ENCODE assay signal across 8 mouse cellular contexts in genomic region chr8:11636324-11637057, GRCm38 (mm10). TPM values are rescaled to one million over a fixed set of nuclear protein-coding genes. Genes with fewer than 3 reads are reported as not detected.
DNase-seq lines count a peak whose midpoint lies in the region; ATAC-seq and TF ChIP-seq lines count a peak whose summit lies in the region.

No protein-coding gene starts in this region.

- DNase-seq in A20 (ENCODE audit: low read depth, low spot score): peak; percentile 94
- DNase-seq in heart, adult 9 months (ENCODE audit: low spot score in 2 of 2): peak; percentile 81 to 86
- peak; percentile 94 for DNase-seq in kidney, adult 9 months
- DNase-seq in spleen, adult 18-20 months: peak; percentile 51 to 58

- no peaks in the 10 kb centered on the region for H3K27me3 ChIP-seq in embryonic facial prominence, embryonic 15.5 days
- H3K27me3 ChIP-seq in limb, embryonic 13.5 days: no peaks in the 10 kb centered on the region
- H3K27me3 ChIP-seq in midbrain, embryonic 15.5 days (replicated peaks): no peaks in the 10 kb centered on the region

- peak overlapping the region; percentile 95 for H3K27ac ChIP-seq in bone marrow, adult 2 months (ENCODE audit: control insufficient read depth, insufficient read depth, low read depth, low read length, poor library complexity)
- H3K27ac ChIP-seq in embryonic facial prominence, embryonic 15.5 days (replicated peaks): peak overlapping the region; percentile 99
- peak overlapping the region; percentile 99 for H3K27ac ChIP-seq in limb, embryonic 13.5 days
- H3K27ac ChIP-seq in midbrain, embryonic 15.5 days: peak overlapping the region; percentile 98

- peak; percentile 68 for ATAC-seq in embryonic facial prominence, embryonic 15.5 days (ENCODE audit: insufficient number of reproducible peaks, low FRiP score, low TSS enrichment, low read depth)
- ATAC-seq in limb, embryonic 13.5 days (ENCODE audit: low FRiP score, low read depth): peak; percentile 66
- ATAC-seq in midbrain, embryonic 15.5 days (replicated peaks): peak; percentile 30

- H3K9ac ChIP-seq in embryonic facial prominence, embryonic 15.5 days: no peak overlapping the region
- H3K9ac ChIP-seq in limb, embryonic 13.5 days: peak overlapping the region; percentile 31; the same call in 1 of the 2 replicates
- H3K9ac ChIP-seq in midbrain, embryonic 15.5 days: peak overlapping the region; percentile 92

- 3% methylated on average over 30 of the region's 30 CpGs for WGBS in bone marrow, adult 2 months
- WGBS in embryonic facial prominence, embryonic 15.5 days: 4% methylated on average over 30 of the region's 30 CpGs
- WGBS in limb, embryonic 13.5 days: 2% methylated on average over 30 of the region's 30 CpGs
- 3% methylated on average over 30 of the region's 30 CpGs for WGBS in midbrain, embryonic 15.5 days

- no peak for TF ChIP-seq POLR2A in bone marrow, adult 2 months (IDR thresholded peaks at IDR 0.05; ENCODE audit: borderline replicate concordance, control insufficient read depth, low read depth, low read length)

- peak overlapping the region; percentile 83 for H3K4me3 ChIP-seq in bone marrow, adult 2 months (replicated peaks; ENCODE audit: control insufficient read depth, low read depth, low read length)
- peak overlapping the region; percentile 99 for H3K4me3 ChIP-seq in embryonic facial prominence, embryonic 15.5 days (replicated peaks)
- H3K4me3 ChIP-seq in limb, embryonic 13.5 days: peak overlapping the region; percentile 96
- H3K4me3 ChIP-seq in midbrain, embryonic 15.5 days: peak overlapping the region; percentile 89

- H3K4me2 ChIP-seq in embryonic facial prominence, embryonic 15.5 days (replicated peaks): peak overlapping the region; percentile 87
- H3K4me2 ChIP-seq in limb, embryonic 13.5 days (replicated peaks): peak overlapping the region; percentile 90
- peak overlapping the region; percentile 82 for H3K4me2 ChIP-seq in midbrain, embryonic 15.5 days

- H3K4me1 ChIP-seq in bone marrow, adult 2 months (ENCODE audit: control insufficient read depth, insufficient read depth, low read length): no peaks in the 10 kb centered on the region
- peaks cover 30% of the 10 kb centered on the region for H3K4me1 ChIP-seq in embryonic facial prominence, embryonic 15.5 days
- peaks cover 34% of the 10 kb centered on the region for H3K4me1 ChIP-seq in limb, embryonic 13.5 days
- H3K4me1 ChIP-seq in midbrain, embryonic 15.5 days: peaks cover 28% of the 10 kb centered on the region

- peaks cover 4% of the 10 kb centered on the region for H3K36me3 ChIP-seq in embryonic facial prominence, embryonic 15.5 days
- H3K36me3 ChIP-seq in limb, embryonic 13.5 days: peaks cover 13% of the 10 kb centered on the region
- H3K36me3 ChIP-seq in midbrain, embryonic 15.5 days (replicated peaks): peaks cover 6% of the 10 kb centered on the region; the same call in 1 of the 2 replicates

- TF ChIP-seq CTCF in bone marrow, adult 2 months (IDR thresholded peaks at IDR 0.05; ENCODE audit: control insufficient read depth, insufficient read depth, low read length): no peak

- peaks cover 4% of the 10 kb centered on the region; the same call in 1 of the 2 replicates for H3K9me3 ChIP-seq in embryonic facial prominence, embryonic 15.5 days (replicated peaks)
- H3K9me3 ChIP-seq in limb, embryonic 13.5 days: 0 out of 2 replicates have a peak, but pooled peaks cover 4% of the 10 kb centered on the region
- H3K9me3 ChIP-seq in midbrain, embryonic 15.5 days: no peaks in the 10 kb centered on the region

RNA-seq across cellular contexts. Expression of gene Ankrd10, which starts 0.9 kb away (rescaled TPM):
- polyA plus RNA-seq in bone marrow, adult 2 months (2011; ENCODE audit: insufficient read depth, insufficient read length, low replicate concordance, missing spikeins): 12.5 and 29.8 TPM in 2 replicates
- polyA plus RNA-seq in embryonic facial prominence, embryonic 15.5 days (2015; fragmentation: Nextera tagmentation; extraction: Ambion mirVana): 80.2 and 82.4 TPM in 2 replicates
- 105 and 115 TPM in 2 replicates for polyA plus RNA-seq in limb, embryonic 13.5 days (2015; fragmentation: Nextera tagmentation; extraction: Ambion mirVana)
- polyA plus RNA-seq in midbrain, embryonic 15.5 days (2015; fragmentation: Nextera tagmentation; extraction: Ambion mirVana): 98.4 and 101 TPM in 2 replicates

Comparison
In these comparisons a context has a peak if more than half of its experiments do, and no peak if none do; other contexts are left out.
1. Peak in every context shown above with its lines: DNase-seq, ATAC-seq, H3K4me3 ChIP-seq and H3K27ac ChIP-seq.